Mouse (Mus musculus) lung, adult 2 months (tissue): ENCODE results near the gene Dhx8. TPM values are rescaled to one million over a fixed set of nuclear protein-coding genes. Genes with fewer than 3 reads are reported as not detected.

Experiments
- DNase-seq: peaks from one replicate; pipeline ENCODE4 v3.0.0; 2022
- H3K4me1 ChIP-seq: fragments of 200-500 bp; 2 replicates; pipeline ENCODE4 v1.6.1; 2011; ENCODE audit warnings: low read length; ENCODE audit not compliant: control insufficient read depth, insufficient read depth
- H3K4me3 ChIP-seq: fragments of 200-500 bp; replicated peaks from 2 replicates; pipeline ENCODE3; 2011; ENCODE audit warnings: low read depth, mild to moderate bottlenecking, control low read depth, low read length; ENCODE audit errors: extremely low read depth
- CTCF ChIP-seq: fragments of 200-500 bp; IDR thresholded peaks from 2 replicates; pipeline ENCODE4 v1.5.1; 2011; ENCODE audit warnings: mild to moderate bottlenecking, low read length, control low read depth; ENCODE audit not compliant: insufficient read depth
- POLR2A ChIP-seq: fragments of 200-500 bp; IDR thresholded peaks from 2 replicates; pipeline ENCODE4 v1.6.1; 2011; ENCODE audit warnings: low read depth, mild to moderate bottlenecking, control low read depth, low read length, borderline replicate concordance; ENCODE audit errors: extremely low read depth
- WGBS: fragments of 180-500 bp; shearing (Covaris S2); methylation state at CpG from one replicate; pipeline ENCODE4 v1.1.7; 2018; 5-methylcytosine and 5-hydroxymethylcytosine counted together
- polyA plus RNA-seq: library from polyadenylated mRNA; depleted of rRNA; stranded (reverse); fragments of >200 nt; gene quantifications from 2 replicates; pipeline ENCODE4 v1.2.3, GENCODE M21; 2012

Gene Dhx8
- polyA plus RNA-seq, 1 experiment: 13.1 TPM

DNA sequence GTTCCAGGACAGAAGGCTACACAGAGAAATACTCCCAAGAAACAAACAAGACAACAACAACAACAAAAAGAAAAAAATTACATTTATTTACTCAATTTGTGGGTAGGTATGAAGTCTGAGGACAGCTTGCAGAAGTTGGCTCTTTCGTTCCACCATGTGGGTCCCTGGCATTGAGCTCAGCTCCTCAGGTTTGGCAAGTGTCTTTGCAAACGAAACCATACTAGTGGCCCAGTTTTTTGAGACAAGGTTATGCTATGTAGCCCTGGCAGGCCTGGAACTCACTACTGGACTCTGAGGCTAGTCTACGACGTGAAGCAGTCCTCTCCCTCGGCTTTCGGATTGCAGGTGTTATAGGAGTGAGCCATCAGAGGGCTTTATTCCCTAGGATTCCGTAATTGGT lies 32.7 kb upstream of the Dhx8 start:
- 34% methylated on average over 7 of the region's 7 CpGs for WGBS
- no peak for TF ChIP-seq POLR2A
- TF ChIP-seq CTCF: no peak
- Histone ChIP-seq H3K4me1 (peaks cover 18% of the 10 kb centered on the region), H3K4me3 (no peak overlapping the region)
- no peak for DNase-seq

DNA sequence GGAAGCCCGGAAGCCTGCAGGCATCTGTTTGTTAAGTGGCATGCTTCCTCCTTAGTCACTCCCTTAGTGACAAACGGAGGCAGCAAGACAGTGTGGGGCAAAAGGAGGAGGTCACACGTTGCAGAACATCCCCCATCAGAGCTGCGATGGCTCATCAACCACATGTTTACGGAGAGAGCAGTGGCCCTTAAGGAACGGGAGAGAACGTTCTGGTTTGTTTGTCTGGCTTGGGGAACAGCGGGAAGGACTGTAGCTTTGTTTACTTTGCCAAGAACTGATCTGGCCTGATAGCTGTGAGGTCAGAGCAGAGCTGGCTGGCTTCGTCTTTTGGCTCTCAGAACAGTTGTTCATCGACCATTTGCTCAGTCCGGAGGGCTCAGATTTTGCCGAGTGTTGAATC lies 32.3 kb upstream of the Dhx8 start:
- peak; percentile 57 for DNase-seq
- WGBS: 6% methylated on average over 12 of the region's 12 CpGs
- H3K4me3 ChIP-seq: no peak overlapping the region
- no peak for TF ChIP-seq CTCF
- TF ChIP-seq POLR2A: 0 out of 2 replicates have a peak, but pooled peaks have one; percentile 49
- peaks cover 16% of the 10 kb centered on the region for H3K4me1 ChIP-seq

DNA sequence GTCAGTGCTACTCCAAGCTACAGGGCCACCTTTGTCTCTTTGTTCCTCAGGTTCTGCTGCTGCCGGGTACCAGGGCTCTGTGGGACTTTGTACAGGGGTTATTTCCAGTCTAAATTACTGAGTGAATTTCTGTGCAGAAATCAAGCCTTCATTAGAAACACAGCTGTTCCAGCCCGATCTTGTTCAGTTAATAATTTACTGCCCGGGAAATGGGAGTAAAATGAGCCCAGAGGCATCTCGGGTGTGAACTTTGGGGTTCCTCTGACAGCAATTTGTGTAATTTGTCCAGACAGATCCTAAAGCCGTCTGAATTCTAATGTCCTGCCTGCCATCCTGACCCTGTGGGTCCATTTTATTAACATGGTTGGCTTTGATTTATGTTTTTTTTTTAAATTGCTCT lies 28.6 kb upstream of the Dhx8 start:
- 61% methylated on average over 5 of the region's 5 CpGs for WGBS
- TF ChIP-seq POLR2A (no peak), CTCF (no peak)
- DNase-seq: no peak
- no peak overlapping the region for H3K4me3 ChIP-seq
- H3K4me1 ChIP-seq: peaks cover 15% of the 10 kb centered on the region

DNA sequence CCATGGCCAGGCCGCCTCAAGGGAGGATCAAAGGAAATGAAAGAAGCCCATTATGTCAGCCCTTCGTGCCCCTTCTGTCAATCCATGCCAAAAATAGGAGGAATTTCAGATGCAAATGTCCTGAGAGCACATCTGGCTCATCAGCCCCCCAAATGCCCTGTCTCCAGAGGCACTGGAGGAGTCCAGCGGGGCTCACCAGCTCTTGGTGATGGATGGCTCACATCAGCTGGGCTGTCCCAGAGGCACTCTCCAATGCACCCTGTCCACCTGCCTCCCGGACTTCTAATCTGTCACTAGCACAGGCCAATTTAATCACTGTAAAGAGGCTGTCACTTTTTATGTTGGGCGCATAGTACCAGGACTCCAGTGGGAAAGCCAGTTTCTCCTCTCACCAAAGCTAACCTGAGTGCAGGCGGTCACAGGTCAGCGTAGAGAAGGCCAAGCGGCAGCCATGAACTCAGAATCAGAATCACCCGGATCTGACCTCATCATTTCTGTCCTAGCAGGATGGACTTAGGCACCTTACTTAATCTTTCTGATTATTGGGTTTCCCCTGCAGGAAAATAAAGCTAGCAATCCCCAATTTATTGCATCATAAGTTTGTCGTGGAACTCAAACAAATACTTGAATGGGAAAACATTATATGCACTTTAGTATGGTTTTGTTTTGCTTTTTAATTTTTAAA lies 25.8 kb upstream of the Dhx8 start:
- WGBS: 86% methylated on average over 10 of the region's 10 CpGs
- no peak for DNase-seq
- Histone ChIP-seq H3K4me1 (no peaks in the 10 kb centered on the region), H3K4me3 (no peak overlapping the region)
- TF ChIP-seq POLR2A (no peak), CTCF (no peak)

DNA sequence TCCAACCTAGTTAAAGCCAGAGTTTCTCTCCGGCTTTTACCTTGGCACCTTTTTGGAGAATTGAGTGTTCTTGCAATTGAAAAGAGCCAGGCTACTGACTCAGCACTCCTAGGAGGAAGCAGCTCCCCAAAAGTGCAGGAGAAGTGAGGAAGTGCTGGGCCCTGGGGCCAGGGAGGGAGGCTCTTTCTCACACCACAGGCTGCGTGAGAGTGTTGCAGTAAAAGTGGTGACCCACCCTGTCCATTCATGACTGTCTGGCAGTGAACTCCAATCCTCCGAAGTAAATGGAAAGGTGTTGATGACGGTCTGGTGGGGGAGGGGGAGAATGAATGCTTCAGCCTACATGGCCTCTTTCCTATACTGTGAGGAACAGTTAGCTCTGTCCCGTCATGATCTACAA lies 24.2 kb upstream of the Dhx8 start:
- DNase-seq: no peak
- TF ChIP-seq POLR2A: no peak
- TF ChIP-seq CTCF: no peak
- 43% methylated on average over 5 of the region's 5 CpGs for WGBS
- no peak overlapping the region for H3K4me3 ChIP-seq
- H3K4me1 ChIP-seq: no peaks in the 10 kb centered on the region

DNA sequence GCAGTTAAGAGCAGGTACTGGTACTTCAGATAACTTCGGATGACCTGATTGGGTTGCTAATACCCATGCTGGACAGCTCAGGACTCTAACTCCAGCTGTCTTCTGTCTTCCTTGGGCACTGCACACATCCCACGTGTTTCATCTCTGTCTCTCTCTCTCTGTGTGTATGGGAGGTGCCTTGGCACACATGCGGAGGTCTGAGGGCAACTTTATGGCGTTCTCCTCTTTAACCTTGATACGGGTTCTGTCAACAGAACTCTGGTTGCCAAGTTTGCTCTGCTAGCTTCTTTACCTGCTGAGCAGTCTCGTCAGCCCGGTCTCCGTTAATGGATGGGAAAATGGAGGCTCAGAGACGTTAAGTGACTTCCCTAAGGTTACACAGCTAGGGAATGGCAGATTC lies 19.9 kb upstream of the Dhx8 start:
- no peaks in the 10 kb centered on the region for H3K4me1 ChIP-seq
- DNase-seq: no peak
- TF ChIP-seq POLR2A: no peak
- no peak for TF ChIP-seq CTCF
- WGBS: 62% methylated on average over 9 of the region's 9 CpGs
- H3K4me3 ChIP-seq: no peak overlapping the region

DNA sequence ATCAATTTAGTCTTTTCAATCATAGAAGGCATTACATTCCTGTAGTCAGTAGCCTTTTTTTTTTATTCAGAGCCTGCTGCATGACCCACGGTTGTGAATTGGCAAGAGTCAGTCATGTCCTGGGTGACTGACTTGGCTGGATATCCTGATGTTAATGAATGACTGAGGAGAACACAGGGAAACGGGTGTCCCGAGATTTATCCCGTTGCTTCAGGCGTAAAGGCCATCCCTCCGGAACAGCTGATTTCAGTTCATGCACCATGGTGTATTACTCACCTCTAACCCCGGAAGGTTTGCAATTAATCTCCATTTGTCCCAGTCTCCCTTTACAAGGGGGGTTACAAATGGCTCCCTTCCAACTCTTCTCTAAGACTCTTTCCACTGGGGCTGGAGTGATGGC lies 18.7 kb upstream of the Dhx8 start:
- WGBS: 66% methylated on average over 7 of the region's 7 CpGs
- Histone ChIP-seq H3K4me1 (no peaks in the 10 kb centered on the region), H3K4me3 (no peak overlapping the region)
- DNase-seq: no peak
- TF ChIP-seq CTCF (no peak), POLR2A (no peak)

DNA sequence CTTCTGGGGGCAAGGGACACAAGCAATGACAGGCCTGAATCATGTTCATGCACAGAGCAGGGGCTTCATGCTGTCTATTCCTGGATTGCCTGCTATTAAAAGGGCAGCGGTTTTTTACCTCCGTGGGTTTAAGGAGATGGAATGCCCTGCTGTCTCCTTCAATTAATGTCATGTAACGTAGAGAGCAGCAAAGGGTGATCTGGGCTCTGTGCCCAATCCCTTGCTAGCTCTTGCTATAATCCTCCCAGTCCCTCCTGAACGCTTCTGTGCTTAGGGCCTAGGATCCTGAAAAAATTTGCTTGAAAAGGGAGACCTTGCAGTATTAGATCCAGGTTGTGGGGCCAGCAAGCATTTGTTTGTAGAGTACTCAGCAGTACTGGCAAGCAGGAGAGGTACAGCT lies 14.4 kb upstream of the Dhx8 start:
- Histone ChIP-seq H3K4me1 (no peaks in the 10 kb centered on the region), H3K4me3 (no peak overlapping the region)
- WGBS: 44% methylated on average over 4 of the region's 4 CpGs
- DNase-seq: no peak
- TF ChIP-seq CTCF (no peak), POLR2A (no peak)

DNA sequence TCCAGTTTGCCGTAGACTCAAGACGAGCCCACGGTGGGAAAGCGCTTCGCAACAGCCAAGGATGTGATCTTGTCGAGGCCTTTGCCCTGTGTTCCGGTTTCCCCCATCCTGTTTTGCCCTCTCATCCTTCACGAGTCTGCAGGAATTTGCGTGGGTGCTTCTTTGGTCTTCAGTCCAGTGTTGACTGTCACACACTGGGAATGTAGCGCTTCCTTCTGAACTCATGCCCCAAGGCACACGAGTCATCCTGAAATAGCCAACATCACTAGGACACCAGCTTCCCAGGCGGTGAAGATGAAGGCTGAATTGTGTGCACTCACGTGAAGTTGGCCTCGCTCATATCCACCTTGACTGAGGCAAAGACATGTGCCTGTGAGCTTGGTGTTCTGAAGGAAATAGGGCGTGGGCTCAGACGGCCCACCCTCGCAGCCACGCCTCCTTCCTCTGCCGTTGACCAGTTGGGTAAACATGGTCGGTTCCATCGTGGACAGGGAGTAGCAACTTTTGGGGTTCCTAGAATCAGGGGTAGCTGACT lies 12.7 kb upstream of the Dhx8 start:
- TF ChIP-seq CTCF (no peak), POLR2A (no peak)
- WGBS: 64% methylated on average over 21 of the region's 21 CpGs
- no peak overlapping the region for H3K4me3 ChIP-seq
- no peak for DNase-seq
- H3K4me1 ChIP-seq: no peaks in the 10 kb centered on the region

DNA sequence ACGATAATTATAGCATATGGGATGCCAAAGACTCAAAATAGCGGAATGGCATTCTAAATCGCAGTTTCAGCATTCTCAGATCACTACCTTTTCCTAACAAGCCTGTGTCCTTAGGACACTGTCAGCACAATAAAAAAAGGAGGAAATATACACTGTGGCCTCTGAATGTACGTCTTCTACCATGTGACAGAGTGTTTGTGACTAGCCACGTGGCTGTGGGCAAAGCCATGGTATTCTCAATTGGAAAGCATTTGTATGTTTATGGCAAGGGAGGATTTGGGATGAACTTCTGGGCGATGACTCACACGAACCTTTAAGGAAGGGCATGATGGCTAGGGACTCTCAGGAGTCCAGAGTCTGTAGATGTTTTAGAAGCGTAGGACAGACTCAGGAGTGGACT lies 7.7 kb upstream of the Dhx8 start:
- TF ChIP-seq POLR2A (no peak), CTCF (no peak)
- DNase-seq: no peak
- Histone ChIP-seq H3K4me1 (no peaks in the 10 kb centered on the region), H3K4me3 (no peak overlapping the region)
- 69% methylated on average over 8 of the region's 8 CpGs for WGBS
